Mouse (Mus musculus) layer of hippocampus, adult 9-11 months (tissue): ENCODE data around the gene Tnnc2.
A peak's percentile ranks its signal among the peaks of the same experiment; 100 is the strongest.
"Not testable (repeated sequence)": the region's sequence is repeated elsewhere in the genome, so short reads cannot be mapped to it uniquely, and the experiment has no call there.

ENCODE experiments used
- DNase-seq: peaks from one replicate; pipeline ENCODE4 v3.0.0; 2022

Gene Tnnc2

GRCm38 (mm10) chr2:164779481-164780086 is at the start of gene Tnnc2:
Gene Tnnc2, minus strand, starts transcription at chr2:164779967.
- DNase-seq = no peak

- no peak for DNase-seq
Observed at GRCm38 (mm10) chr2:164829090-164829489, 49.3 kb upstream of the Tnnc2 start.

- no peak for DNase-seq
Observed at GRCm38 (mm10) chr2:164828437-164828836, 48.7 kb upstream of the Tnnc2 start, which contains the start of gene Spata25. Gene Spata25, minus strand, starts transcription at chr2:164828537.

- DNase-seq = no peak
Observed at GRCm38 (mm10) chr2:164827146-164827850, 47.5 kb upstream of the Tnnc2 start.

GRCm38 (mm10) chr2:164825521-164825920 is 45.8 kb upstream of the Tnnc2 start:
- DNase-seq = no peak

GRCm38 (mm10) chr2:164823969-164824368 is 44.2 kb upstream of the Tnnc2 start:
- no peak for DNase-seq

- peak; percentile 51 for DNase-seq
Observed at GRCm38 (mm10) chr2:164823181-164823585, 43.4 kb upstream of the Tnnc2 start.

GRCm38 (mm10) chr2:164822636-164823165 is 42.9 kb upstream of the Tnnc2 start, which contains the start of gene Zswim1:
Gene Zswim1, plus strand, starts transcription at chr2:164822686.
- DNase-seq = peak; percentile 99

- DNase-seq = no peak
Observed at GRCm38 (mm10) chr2:164821060-164821459, 41.3 kb upstream of the Tnnc2 start.

- DNase-seq = no peak
Observed at GRCm38 (mm10) chr2:164817703-164818102, 37.9 kb upstream of the Tnnc2 start.

- DNase-seq = no peak
Observed at GRCm38 (mm10) chr2:164817206-164817605, 37.4 kb upstream of the Tnnc2 start.

GRCm38 (mm10) chr2:164815821-164816220 is 36.1 kb upstream of the Tnnc2 start:
- DNase-seq = no peak

GRCm38 (mm10) chr2:164815348-164815747 is 35.6 kb upstream of the Tnnc2 start:
- DNase-seq = no peak

GRCm38 (mm10) chr2:164813557-164813956 is 33.8 kb upstream of the Tnnc2 start:
- no peak for DNase-seq

- DNase-seq = no peak
Observed at GRCm38 (mm10) chr2:164806614-164807013, 26.8 kb upstream of the Tnnc2 start.

- DNase-seq = no peak
Observed at GRCm38 (mm10) chr2:164805332-164805718, 25.6 kb upstream of the Tnnc2 start.

GRCm38 (mm10) chr2:164804533-164805331 is 25.0 kb upstream of the Tnnc2 start, which contains the start of the genes Acot8 and Zswim3:
Gene Acot8, minus strand, starts transcription at chr2:164804882.
Gene Zswim3, plus strand, starts transcription at chr2:164805098.
- DNase-seq = peak; percentile 98

GRCm38 (mm10) chr2:164803921-164804313 is 24.1 kb upstream of the Tnnc2 start:
- no peak for DNase-seq

GRCm38 (mm10) chr2:164803201-164803920 is 23.6 kb upstream of the Tnnc2 start:
- DNase-seq = no peak

- DNase-seq = no peak
Observed at GRCm38 (mm10) chr2:164800252-164801004, 20.7 kb upstream of the Tnnc2 start.

- DNase-seq = not testable (repeated sequence)
Observed at GRCm38 (mm10) chr2:164798554-164798953, 18.8 kb upstream of the Tnnc2 start.

GRCm38 (mm10) chr2:164795868-164796267 is 16.1 kb upstream of the Tnnc2 start:
- DNase-seq = no peak
